Mouse (Mus musculus): Measurements from ENCODE around the gene Map3k15. TPM values are rescaled to one million over a fixed set of nuclear protein-coding genes. Genes with fewer than 3 reads are reported as not detected.

The Map3k15 gene
- polyA plus RNA-seq (2012; rRNA removed): 0.37 and 0.61 TPM in 2 replicates

GRCm38 (mm10) chrX:159988002-159988960, at the start of gene Map3k15:
Map3k15 (plus strand) TSS chrX:159988433.

GRCm38 (mm10) chrX:160137861-160138717, 149.9 kb downstream of the Map3k15 start, which contains the start of gene Pdha1:
Pdha1 (minus strand) TSS chrX:160138413.

Other genes starting within 250 kb of the Map3k15 start
- gene Pdha1, start 150.0 kb downstream of the Map3k15 start, polyA plus RNA-seq (2012; rRNA removed): 38.9 and 40.1 TPM in 2 replicates